Mouse (Mus musculus) liver, adult (tissue): Measurements from ENCODE around the gene Wsb2.

Source experiments
- GATA4 ChIP-seq: IDR thresholded peaks from 2 replicates; pipeline ENCODE4 v1.6.1; 2014; ENCODE audit warnings: mild to moderate bottlenecking, low read length; ENCODE audit not compliant: insufficient replicate concordance

Gene Wsb2

DNA sequence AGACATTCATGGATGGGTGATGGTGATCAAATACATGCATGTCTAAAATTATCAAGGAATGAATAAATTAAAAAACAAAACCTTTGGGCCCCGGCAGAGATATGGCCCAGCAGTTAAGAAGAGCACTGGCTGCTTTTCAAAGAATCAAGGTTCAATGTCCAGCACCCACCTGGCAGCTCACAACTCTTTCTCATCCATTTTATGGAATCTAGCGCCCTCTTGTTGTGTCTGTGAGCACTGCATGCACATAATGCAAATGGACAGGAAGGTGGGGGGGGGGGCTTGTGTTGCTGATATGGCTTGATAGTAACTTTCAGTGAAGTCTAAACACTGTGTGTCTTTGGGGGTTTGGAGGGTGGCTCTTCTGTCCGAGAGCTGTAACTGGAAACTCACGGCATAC lies 51.1 kb downstream of the Wsb2 start:
- no peak for TF ChIP-seq GATA4

DNA sequence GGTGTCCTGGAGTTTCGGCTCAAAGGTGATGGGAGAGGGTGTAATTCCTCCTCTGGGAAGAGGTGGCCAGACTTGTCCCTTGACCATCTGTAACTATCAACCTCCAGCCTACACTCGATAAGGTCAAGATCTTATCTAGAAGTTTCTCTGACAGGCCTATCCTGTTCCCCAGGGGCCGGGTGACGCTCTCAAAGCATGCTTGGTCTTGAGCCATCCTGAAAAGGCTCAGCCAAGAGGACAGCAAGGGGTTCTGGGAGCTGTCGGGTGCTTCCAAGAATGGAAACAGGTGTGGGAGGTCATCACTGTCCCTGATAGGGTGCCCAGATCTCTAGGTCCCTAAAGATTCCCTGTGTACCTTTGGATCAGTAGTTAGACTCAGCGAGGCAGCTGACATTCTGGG lies 52.3 kb downstream of the Wsb2 start:
- TF ChIP-seq GATA4: no peak

DNA sequence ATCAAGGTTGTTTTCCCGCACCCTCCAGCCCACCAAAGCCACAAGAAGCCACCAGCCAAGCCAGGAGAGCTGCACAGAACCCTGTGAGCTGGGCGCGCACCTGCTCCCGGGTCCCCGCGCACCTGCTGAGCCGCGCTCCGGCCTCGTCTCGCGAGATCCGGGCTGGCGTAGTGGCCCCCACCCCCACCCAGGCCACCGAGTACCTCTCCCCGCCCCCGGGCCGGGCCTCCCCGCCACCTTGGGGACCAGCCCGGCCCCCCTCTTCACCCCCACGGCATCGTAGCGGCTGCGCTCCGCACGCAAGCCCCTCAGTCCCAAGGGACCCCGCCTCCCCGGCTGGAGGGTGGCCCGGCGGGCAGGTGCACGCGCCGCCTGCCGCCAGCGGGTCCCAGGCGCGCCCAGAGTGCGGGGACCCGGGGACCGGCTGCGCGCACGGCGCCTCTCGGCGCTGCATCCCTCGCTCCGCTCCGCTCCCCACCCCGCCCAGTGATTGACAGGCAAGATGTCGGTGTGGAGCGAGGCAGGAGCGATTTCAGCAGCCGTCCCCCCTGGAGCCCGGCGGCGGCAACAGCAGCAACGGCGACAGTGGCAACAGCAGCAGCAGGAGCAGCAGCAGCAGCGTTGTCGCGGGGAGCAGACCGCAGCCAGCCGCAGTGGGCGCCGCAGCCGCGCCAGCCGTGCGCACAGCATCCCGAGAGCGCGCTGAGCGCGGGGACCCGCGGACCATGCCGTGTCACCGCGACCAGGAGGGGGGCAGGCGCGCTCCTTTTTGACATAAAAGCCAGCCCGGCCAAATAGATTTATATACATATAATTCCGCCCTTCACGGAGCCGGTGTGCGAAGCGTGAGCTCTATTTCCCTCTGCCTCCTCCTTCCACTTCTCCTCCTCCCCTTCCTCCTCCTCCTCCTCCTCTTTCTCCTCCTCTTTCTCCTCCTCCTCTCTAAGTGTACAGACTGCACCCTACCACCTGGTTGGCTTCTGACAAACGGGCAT lies 56.7 kb downstream of the Wsb2 start, which contains the start of gene Ksr2:
Gene Ksr2 (plus strand): TSS at position 494 of the 995 bp plus-strand sequence.
- no peak for TF ChIP-seq GATA4

DNA sequence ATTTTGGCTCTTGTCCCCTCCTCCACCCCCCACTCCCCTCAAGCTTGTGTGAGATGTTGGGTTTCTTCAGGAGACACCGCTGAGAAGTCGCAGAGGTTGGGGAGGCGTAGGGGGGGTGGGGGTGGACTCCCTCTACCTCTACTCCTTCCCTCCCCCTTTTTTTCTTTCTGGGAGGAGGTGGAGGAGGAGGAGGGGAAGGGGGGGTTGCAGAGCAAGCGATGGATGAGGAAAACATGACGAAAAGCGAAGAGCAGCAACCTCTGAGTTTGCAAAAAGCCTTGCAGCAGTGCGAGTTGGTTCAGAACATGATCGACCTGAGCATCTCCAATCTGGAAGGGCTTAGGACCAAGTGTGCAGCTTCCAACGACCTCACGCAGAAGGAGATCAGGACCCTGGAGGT lies 57.5 kb downstream of the Wsb2 start:
- no peak for TF ChIP-seq GATA4

DNA sequence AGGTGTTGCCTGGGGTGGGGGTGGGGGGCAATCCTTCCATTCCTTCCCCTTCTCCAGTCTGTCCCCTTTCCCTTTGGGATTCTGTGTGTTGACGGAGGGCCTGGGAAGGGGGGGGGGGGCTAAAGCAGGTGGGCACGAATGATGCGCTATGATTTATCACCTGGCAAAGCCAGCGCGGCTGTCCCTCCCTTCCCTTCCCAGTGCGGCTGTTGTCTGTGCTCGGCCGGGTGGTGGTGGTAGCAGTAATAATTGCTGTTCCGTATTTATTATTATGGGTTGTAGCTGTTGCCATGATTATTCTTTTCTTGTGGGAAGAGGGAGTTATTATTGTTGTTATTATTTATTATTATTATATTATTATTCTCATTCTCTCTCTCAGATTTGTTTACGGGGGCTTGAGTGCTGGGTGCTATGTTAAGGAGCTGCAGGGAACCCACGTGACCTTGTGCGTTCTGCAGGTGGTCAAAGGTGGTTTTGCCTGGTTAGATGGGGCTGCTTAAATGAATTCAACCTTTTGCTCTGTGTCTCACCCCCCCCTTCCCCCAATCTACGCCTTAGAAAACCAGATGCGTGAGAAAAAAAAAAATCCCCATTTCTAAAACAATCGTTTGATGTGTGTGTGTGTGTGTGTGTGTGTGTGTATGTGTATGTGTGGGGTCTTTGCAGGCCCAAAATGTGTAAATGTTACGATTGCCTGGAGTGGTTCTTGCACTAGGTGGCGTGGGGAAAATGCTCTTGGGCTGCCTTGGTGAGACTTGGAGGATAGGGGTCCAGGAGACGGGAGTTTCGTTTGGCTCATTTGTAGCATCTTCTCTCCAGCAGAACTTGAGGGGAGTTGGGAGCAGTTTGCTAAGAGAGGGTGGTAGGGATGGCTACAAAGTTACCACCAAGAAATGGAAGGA lies 58.2 kb downstream of the Wsb2 start:
- no peak for TF ChIP-seq GATA4

DNA sequence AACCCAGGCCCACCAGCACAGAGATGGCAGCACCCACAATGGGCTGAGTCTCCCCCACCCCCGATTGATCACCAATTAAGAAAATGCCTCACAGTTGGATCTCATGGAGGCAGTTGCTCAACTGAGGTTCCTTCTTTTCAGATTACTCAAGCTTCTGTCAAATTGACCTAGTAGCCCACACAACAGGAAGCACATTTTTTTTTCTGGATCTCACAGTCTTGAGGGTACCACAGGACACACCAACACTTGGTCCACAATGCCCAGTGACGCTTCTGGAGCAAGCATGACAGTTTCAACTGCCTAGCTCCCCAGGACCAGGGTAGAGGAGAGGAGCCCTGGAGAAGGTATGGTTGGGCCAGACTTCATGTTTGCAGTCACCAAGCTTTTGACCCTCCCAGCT lies 60.3 kb downstream of the Wsb2 start:
- no peak for TF ChIP-seq GATA4
